Mouse (Mus musculus) splenic B cell, adult 2 months (primary cell): ENCODE measurements around the gene Zfp644.

Experiments
- DNase-seq: peaks from one replicate; pipeline ENCODE4 v3.0.0-alpha.2; 2011; ENCODE audit warnings: low read depth, low spot score
- H3K27me3 ChIP-seq: 2 replicates; pipeline ENCODE4 v1.6.1; 2012; ENCODE audit warnings: mild to moderate bottlenecking, low read length, moderate library complexity, mixed read lengths; ENCODE audit not compliant: control insufficient read depth, poor library complexity, insufficient read depth, severe bottlenecking
- H3K36me3 ChIP-seq: 2 replicates; pipeline ENCODE4 v1.6.1; 2012; ENCODE audit warnings: mild to moderate bottlenecking, low read length, moderate library complexity, mixed read lengths; ENCODE audit not compliant: control insufficient read depth, poor library complexity, insufficient read depth, severe bottlenecking

Gene Zfp644

GRCm38 (mm10) chr5:106640235-106640809 lies 56.8 kb downstream of the Zfp644 start:
- DNase-seq, result no peak
- Histone ChIP-seq H3K27me3 (no peaks in the 10 kb centered on the region; the same call in 1 of the 2 replicates), H3K36me3 (peaks cover 16% of the 10 kb centered on the region)

DNA sequence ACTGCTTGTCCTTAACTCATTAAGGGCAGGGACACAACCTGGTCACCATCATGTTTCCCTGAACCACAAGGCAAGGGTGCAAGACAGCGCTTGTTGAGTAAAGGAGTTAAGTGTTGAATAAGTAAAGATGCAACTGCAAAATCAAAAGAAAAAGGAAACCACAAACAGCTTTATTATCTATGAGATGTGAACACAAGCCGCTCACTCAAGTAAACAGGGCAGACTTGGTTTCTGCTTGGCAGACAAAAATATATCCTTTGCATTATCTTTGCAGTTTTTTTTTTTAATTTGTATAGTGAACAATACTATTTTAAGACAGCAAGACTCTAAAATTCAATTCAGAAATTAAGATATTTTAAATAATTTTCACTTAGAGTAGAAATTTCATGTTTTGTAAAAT lies 57.5 kb downstream of the Zfp644 start:
- Histone ChIP-seq H3K36me3 (peaks cover 19% of the 10 kb centered on the region), H3K27me3 (no peaks in the 10 kb centered on the region; the same call in 1 of the 2 replicates)
- no peak for DNase-seq

DNA sequence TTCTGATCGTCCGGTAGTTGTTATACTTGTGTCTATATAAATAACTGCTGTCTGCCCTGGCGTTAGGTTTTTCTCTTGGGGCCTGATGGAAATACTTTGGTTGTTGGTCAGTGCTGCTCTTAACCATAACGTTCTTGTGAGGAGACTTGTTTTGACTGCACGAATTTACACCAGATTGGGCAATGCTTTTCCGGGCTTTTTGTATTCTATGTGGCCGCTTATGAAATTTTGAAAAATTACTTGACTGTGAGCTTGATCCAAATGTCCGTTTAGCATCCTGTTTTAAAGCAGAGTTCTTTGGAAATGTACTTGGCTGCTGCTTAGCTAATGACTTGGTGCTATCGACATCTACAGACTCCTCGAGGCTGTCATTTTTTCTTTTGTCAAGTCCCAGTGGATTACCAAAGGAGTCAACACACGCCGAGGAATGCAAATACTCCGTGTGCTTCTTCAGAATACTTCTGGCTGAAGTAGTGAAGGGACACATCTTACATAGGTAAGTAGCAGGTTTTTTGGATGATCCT lies 60.6 kb downstream of the Zfp644 start:
- peaks cover 19% of the 10 kb centered on the region for H3K36me3 ChIP-seq
- DNase-seq, result no peak
- no peaks in the 10 kb centered on the region; the same call in 1 of the 2 replicates for H3K27me3 ChIP-seq

- no peak for DNase-seq
- no peaks in the 10 kb centered on the region for H3K27me3 ChIP-seq
Measured at GRCm38 (mm10) chr5:106628369-106629149, 68.5 kb downstream of the Zfp644 start.

GRCm38 (mm10) chr5:106623337-106623736 lies 73.8 kb downstream of the Zfp644 start:
- DNase-seq, result no peak
- Histone ChIP-seq H3K27me3 (no peaks in the 10 kb centered on the region), H3K36me3 (peaks cover 3% of the 10 kb centered on the region; the same call in 1 of the 2 replicates)

More at GRCm38 (mm10) chr5:106628369-106629149, 68.5 kb downstream of the Zfp644 start:
- no peaks in the 10 kb centered on the region; the same call in 1 of the 2 replicates for H3K36me3 ChIP-seq

DNA sequence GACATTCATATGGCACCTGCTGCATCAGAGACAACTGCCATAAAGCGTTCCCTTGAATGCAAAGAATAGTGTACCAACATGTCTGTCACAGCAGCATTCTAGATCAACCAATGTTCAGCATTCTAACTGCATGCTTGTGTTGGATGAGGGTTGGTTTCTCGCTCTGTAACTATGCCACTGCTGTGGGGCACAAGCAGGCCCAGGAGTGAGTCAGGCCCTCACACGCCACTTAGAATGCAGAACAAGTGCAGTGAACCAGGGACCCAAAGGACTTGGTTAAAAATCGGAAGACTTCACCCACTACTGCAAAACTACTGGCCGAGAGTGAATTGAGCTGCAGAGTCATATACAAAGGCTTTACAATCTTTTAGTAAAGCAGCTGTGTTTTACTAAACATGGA lies 74.9 kb downstream of the Zfp644 start:
- H3K27me3 ChIP-seq, result no peaks in the 10 kb centered on the region
- H3K36me3 ChIP-seq, result 0 out of 2 replicates have a peak, but pooled peaks cover 4% of the 10 kb centered on the region
- no peak for DNase-seq

- no peak for DNase-seq
- Histone ChIP-seq H3K36me3 (0 out of 2 replicates have a peak, but pooled peaks cover 4% of the 10 kb centered on the region), H3K27me3 (no peaks in the 10 kb centered on the region)
Measured at GRCm38 (mm10) chr5:106620446-106620845, 76.6 kb downstream of the Zfp644 start.

GRCm38 (mm10) chr5:106615006-106615405 lies 82.1 kb downstream of the Zfp644 start:
- H3K36me3 ChIP-seq, result 0 out of 2 replicates have a peak, but pooled peaks cover 4% of the 10 kb centered on the region
- DNase-seq, result no peak
- H3K27me3 ChIP-seq, result no peaks in the 10 kb centered on the region

GRCm38 (mm10) chr5:106614570-106614969 lies 82.5 kb downstream of the Zfp644 start:
- 0 out of 2 replicates have a peak, but pooled peaks cover 4% of the 10 kb centered on the region for H3K36me3 ChIP-seq
- H3K27me3 ChIP-seq, result no peaks in the 10 kb centered on the region
- no peak for DNase-seq

- H3K36me3 ChIP-seq, result no peaks in the 10 kb centered on the region
- no peaks in the 10 kb centered on the region for H3K27me3 ChIP-seq
- no peak for DNase-seq
Measured at GRCm38 (mm10) chr5:106612151-106612550, 84.9 kb downstream of the Zfp644 start.

- H3K36me3 ChIP-seq, result no peaks in the 10 kb centered on the region
- H3K27me3 ChIP-seq, result no peaks in the 10 kb centered on the region
- DNase-seq, result no peak
Measured at GRCm38 (mm10) chr5:106608798-106609197, 88.3 kb downstream of the Zfp644 start, which contains the start of gene Gm17304. Gm17304 (plus strand) TSS chr5:106609098.

DNA sequence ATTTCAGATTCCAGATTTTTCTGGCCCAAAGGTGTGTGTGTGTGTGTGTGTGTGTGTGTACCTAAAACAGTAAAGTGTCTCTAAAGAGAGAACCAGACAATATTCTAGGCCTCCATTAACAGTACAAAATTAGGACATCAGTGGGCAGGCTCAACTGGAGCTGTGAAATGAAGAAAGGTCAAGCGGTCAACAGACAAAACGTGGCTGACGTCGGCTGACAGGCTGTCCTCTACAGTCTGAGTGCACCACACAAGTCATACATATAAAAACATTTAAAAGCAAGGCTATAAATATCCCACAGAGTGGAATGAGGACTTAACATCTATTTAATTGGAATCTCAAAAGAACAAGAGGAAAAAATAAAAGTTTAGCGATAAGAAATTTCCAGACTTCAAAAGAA lies 90.0 kb downstream of the Zfp644 start:
- DNase-seq, result no peak
- no peaks in the 10 kb centered on the region for H3K36me3 ChIP-seq
- no peaks in the 10 kb centered on the region for H3K27me3 ChIP-seq

- H3K36me3 ChIP-seq, result no peaks in the 10 kb centered on the region; the same call in 1 of the 2 replicates
- no peak for DNase-seq
- H3K27me3 ChIP-seq, result no peaks in the 10 kb centered on the region
Measured at GRCm38 (mm10) chr5:106605096-106605495, 92.0 kb downstream of the Zfp644 start.

DNA sequence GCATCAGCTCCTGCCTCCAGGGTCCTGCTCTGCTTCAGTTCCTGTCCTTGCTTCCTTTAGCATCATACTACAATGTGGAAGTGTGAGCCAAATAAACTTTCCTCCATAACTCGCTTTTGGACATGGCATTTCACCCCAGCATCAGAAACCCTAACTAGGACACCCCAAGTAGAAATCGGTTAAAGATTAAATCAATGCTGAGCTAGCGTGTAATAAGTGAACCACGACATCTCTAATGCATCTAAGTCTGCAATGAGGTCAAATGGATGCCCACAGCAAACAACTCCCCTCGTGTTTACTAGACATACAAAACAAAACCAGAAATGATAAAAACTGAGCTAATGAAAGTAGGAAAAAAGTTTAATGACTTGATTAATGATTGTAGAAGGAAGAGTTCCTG lies 92.7 kb downstream of the Zfp644 start:
- H3K36me3 ChIP-seq, result no peaks in the 10 kb centered on the region; the same call in 1 of the 2 replicates
- DNase-seq, result no peak
- H3K27me3 ChIP-seq, result no peaks in the 10 kb centered on the region

DNA sequence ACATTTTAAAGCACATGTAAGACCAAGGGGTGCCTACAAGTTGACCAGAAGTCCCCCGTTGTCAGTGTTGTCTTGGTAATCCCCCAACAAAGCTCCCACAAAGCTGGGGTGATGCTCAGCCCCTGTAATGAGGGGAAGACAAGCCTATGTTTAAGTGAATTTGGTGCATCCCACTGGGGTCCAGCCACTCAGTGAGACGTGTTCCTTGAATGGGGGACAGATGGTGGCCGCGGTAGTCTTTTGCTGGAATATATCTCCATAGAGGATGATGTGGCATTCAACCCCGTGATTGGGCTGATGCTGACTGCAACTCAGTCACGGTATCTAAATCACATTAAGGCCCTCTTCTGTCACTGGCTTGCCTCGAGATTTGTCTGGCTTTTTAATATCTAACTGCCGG lies 97.6 kb downstream of the Zfp644 start:
- Histone ChIP-seq H3K27me3 (no peaks in the 10 kb centered on the region), H3K36me3 (no peaks in the 10 kb centered on the region; the same call in 1 of the 2 replicates)
- DNase-seq, result no peak
